Mouse (Mus musculus): Measurements from ENCODE around the gene Aagab. TPM values are rescaled to one million over a fixed set of nuclear protein-coding genes. Genes with fewer than 3 reads are reported as not detected.

Aagab gene
- polyA plus RNA-seq, 1 experiment from 2014 or later = 47.1 TPM

GRCm38 (mm10) chr9:63579644-63580043, 22.8 kb upstream of the Aagab start:
- 69% methylated on average over 5 of the region's 5 CpGs for WGBS

GRCm38 (mm10) chr9:63580046-63580445, 22.4 kb upstream of the Aagab start:
- WGBS = 86% methylated on average over 2 of the region's 2 CpGs

More at GRCm38 (mm10) chr9:63579644-63580043, 22.8 kb upstream of the Aagab start:
- Histone ChIP-seq H3K4me2 (no peak overlapping the region), H3K27ac (no peak overlapping the region), H3K36me3 (ENCODE audit: poor library complexity, severe bottlenecking) (no peaks in the 10 kb centered on the region), H3K9me3 (replicated peaks) (no peaks in the 10 kb centered on the region), H3K9ac (no peak overlapping the region), H3K4me3 (no peak overlapping the region), H3K4me1 (no peaks in the 10 kb centered on the region), H3K27me3 (peaks cover 17% of the 10 kb centered on the region)
- no peak for ATAC-seq

GRCm38 (mm10) chr9:63581778-63582177, 20.7 kb upstream of the Aagab start:
- 83% methylated on average over 4 of the region's 4 CpGs for WGBS
- H3K4me1 ChIP-seq = no peaks in the 10 kb centered on the region
- no peak for ATAC-seq

More at GRCm38 (mm10) chr9:63580046-63580445, 22.4 kb upstream of the Aagab start:
- Histone ChIP-seq H3K27me3 (peaks cover 14% of the 10 kb centered on the region), H3K9me3 (replicated peaks) (no peaks in the 10 kb centered on the region), H3K9ac (no peak overlapping the region), H3K27ac (no peak overlapping the region), H3K4me2 (no peak overlapping the region), H3K4me3 (no peak overlapping the region), H3K36me3 (ENCODE audit: poor library complexity, severe bottlenecking) (no peaks in the 10 kb centered on the region), H3K4me1 (no peaks in the 10 kb centered on the region)
- ATAC-seq = no peak

GRCm38 (mm10) chr9:63585251-63585650, 17.2 kb upstream of the Aagab start:
- Histone ChIP-seq H3K36me3 (ENCODE audit: poor library complexity, severe bottlenecking) (no peaks in the 10 kb centered on the region), H3K9me3 (replicated peaks) (no peaks in the 10 kb centered on the region; the same call in 1 of the 2 replicates), H3K27ac (no peak overlapping the region), H3K4me3 (no peak overlapping the region), H3K27me3 (no peaks in the 10 kb centered on the region), H3K4me1 (no peaks in the 10 kb centered on the region), H3K9ac (no peak overlapping the region), H3K4me2 (no peak overlapping the region)
- 92% methylated on average over 6 of the region's 6 CpGs for WGBS
- no peak for ATAC-seq

More at GRCm38 (mm10) chr9:63581778-63582177, 20.7 kb upstream of the Aagab start:
- H3K36me3 ChIP-seq (ENCODE audit: poor library complexity, severe bottlenecking) = no peaks in the 10 kb centered on the region
- H3K9ac ChIP-seq = no peak overlapping the region
- no peaks in the 10 kb centered on the region; the same call in 1 of the 2 replicates for H3K9me3 ChIP-seq (replicated peaks)
- H3K4me3 ChIP-seq = no peak overlapping the region
- H3K27ac ChIP-seq = no peak overlapping the region
- H3K4me2 ChIP-seq = no peak overlapping the region
- peaks cover 14% of the 10 kb centered on the region for H3K27me3 ChIP-seq

GRCm38 (mm10) chr9:63589209-63589608, 13.3 kb upstream of the Aagab start:
- no peak overlapping the region for H3K4me2 ChIP-seq
- H3K27me3 ChIP-seq = no peaks in the 10 kb centered on the region
- no peaks in the 10 kb centered on the region for H3K36me3 ChIP-seq (ENCODE audit: poor library complexity, severe bottlenecking)
- H3K4me3 ChIP-seq = no peak overlapping the region
- no peak for ATAC-seq
- H3K9ac ChIP-seq = no peak overlapping the region
- H3K4me1 ChIP-seq = no peaks in the 10 kb centered on the region
- H3K27ac ChIP-seq = no peak overlapping the region
- WGBS = 80% methylated on average over 6 of the region's 6 CpGs
- H3K9me3 ChIP-seq (replicated peaks) = no peaks in the 10 kb centered on the region; the same call in 1 of the 2 replicates

- no peak overlapping the region for H3K9ac ChIP-seq
- H3K9me3 ChIP-seq (replicated peaks) = no peaks in the 10 kb centered on the region; the same call in 1 of the 2 replicates
- H3K4me3 ChIP-seq = no peak overlapping the region
- H3K27ac ChIP-seq = no peak overlapping the region
- no peaks in the 10 kb centered on the region for H3K4me1 ChIP-seq
- H3K27me3 ChIP-seq = no peaks in the 10 kb centered on the region
- H3K4me2 ChIP-seq = no peak overlapping the region
- ATAC-seq = no peak
- WGBS = 85% methylated on average over 4 of the region's 4 CpGs
- H3K36me3 ChIP-seq (ENCODE audit: poor library complexity, severe bottlenecking) = no peaks in the 10 kb centered on the region
Observed at GRCm38 (mm10) chr9:63590592-63590991, 11.9 kb upstream of the Aagab start.

GRCm38 (mm10) chr9:63591661-63592256, 10.7 kb upstream of the Aagab start:
- peaks cover 6% of the 10 kb centered on the region; the same call in 1 of the 2 replicates for H3K4me1 ChIP-seq
- no peak overlapping the region for H3K9ac ChIP-seq
- H3K9me3 ChIP-seq (replicated peaks) = no peaks in the 10 kb centered on the region
- H3K36me3 ChIP-seq (ENCODE audit: poor library complexity, severe bottlenecking) = no peaks in the 10 kb centered on the region
- ATAC-seq = no peak
- H3K4me3 ChIP-seq = no peak overlapping the region
- no peaks in the 10 kb centered on the region for H3K27me3 ChIP-seq
- no peak overlapping the region for H3K4me2 ChIP-seq
- H3K27ac ChIP-seq = no peak overlapping the region
- 92% methylated on average over 8 of the region's 8 CpGs for WGBS

GRCm38 (mm10) chr9:63595032-63595431, 7.4 kb upstream of the Aagab start:
- no peak overlapping the region for H3K4me2 ChIP-seq
- no peak overlapping the region for H3K9ac ChIP-seq
- peaks cover 8% of the 10 kb centered on the region; the same call in 1 of the 2 replicates for H3K4me1 ChIP-seq
- H3K4me3 ChIP-seq = no peak overlapping the region
- H3K27me3 ChIP-seq = peaks cover 2% of the 10 kb centered on the region; the same call in 1 of the 2 replicates
- H3K36me3 ChIP-seq (ENCODE audit: poor library complexity, severe bottlenecking) = no peaks in the 10 kb centered on the region
- 81% methylated on average over 1 of the region's 1 CpGs for WGBS
- H3K27ac ChIP-seq = no peak overlapping the region
- no peaks in the 10 kb centered on the region for H3K9me3 ChIP-seq (replicated peaks)
- ATAC-seq = no peak

- no peak overlapping the region for H3K4me3 ChIP-seq
- no peaks in the 10 kb centered on the region for H3K9me3 ChIP-seq (replicated peaks)
- no peak overlapping the region for H3K9ac ChIP-seq
- peaks cover 5% of the 10 kb centered on the region; the same call in 1 of the 2 replicates for H3K27me3 ChIP-seq
- no peak for ATAC-seq
- H3K4me1 ChIP-seq = peaks cover 8% of the 10 kb centered on the region; the same call in 1 of the 2 replicates
- H3K4me2 ChIP-seq = no peak overlapping the region
- WGBS = 78% methylated on average over 8 of the region's 8 CpGs
- H3K27ac ChIP-seq = no peak overlapping the region
- no peaks in the 10 kb centered on the region for H3K36me3 ChIP-seq (ENCODE audit: poor library complexity, severe bottlenecking)
Observed at GRCm38 (mm10) chr9:63595652-63596051, 6.8 kb upstream of the Aagab start.

- H3K4me3 ChIP-seq = no peak overlapping the region
- H3K27me3 ChIP-seq = peaks cover 5% of the 10 kb centered on the region; the same call in 1 of the 2 replicates
- H3K9me3 ChIP-seq (replicated peaks) = no peaks in the 10 kb centered on the region
- peaks cover 8% of the 10 kb centered on the region; the same call in 1 of the 2 replicates for H3K4me1 ChIP-seq
- no peak overlapping the region for H3K27ac ChIP-seq
- no peak overlapping the region for H3K4me2 ChIP-seq
- no peak overlapping the region for H3K9ac ChIP-seq
- WGBS = 72% methylated on average over 9 of the region's 9 CpGs
- H3K36me3 ChIP-seq (ENCODE audit: poor library complexity, severe bottlenecking) = no peaks in the 10 kb centered on the region
- ATAC-seq = no peak
Observed at GRCm38 (mm10) chr9:63596660-63597059, 5.8 kb upstream of the Aagab start.

GRCm38 (mm10) chr9:63603849-63604248, 1.4 kb downstream of the Aagab start:
- Histone ChIP-seq H3K27me3 (peaks cover 5% of the 10 kb centered on the region; the same call in 1 of the 2 replicates), H3K4me3 (no peak overlapping the region), H3K9me3 (replicated peaks) (no peaks in the 10 kb centered on the region), H3K27ac (no peak overlapping the region), H3K36me3 (ENCODE audit: poor library complexity, severe bottlenecking) (no peaks in the 10 kb centered on the region), H3K9ac (no peak overlapping the region), H3K4me2 (peak overlapping the region; percentile 71), H3K4me1 (peaks cover 15% of the 10 kb centered on the region)
- no peak for ATAC-seq
- WGBS = 63% methylated on average over 6 of the region's 6 CpGs

GRCm38 (mm10) chr9:63606594-63606993, 4.1 kb downstream of the Aagab start:
- H3K4me1 ChIP-seq = peaks cover 25% of the 10 kb centered on the region
- no peak overlapping the region for H3K27ac ChIP-seq
- H3K36me3 ChIP-seq (ENCODE audit: poor library complexity, severe bottlenecking) = no peaks in the 10 kb centered on the region
- 74% methylated on average over 2 of the region's 2 CpGs for WGBS
- H3K4me3 ChIP-seq = no peak overlapping the region
- H3K27me3 ChIP-seq = no peaks in the 10 kb centered on the region
- H3K9me3 ChIP-seq (replicated peaks) = no peaks in the 10 kb centered on the region
- no peak for ATAC-seq
- H3K4me2 ChIP-seq = no peak overlapping the region
- no peak overlapping the region for H3K9ac ChIP-seq

- no peak for ATAC-seq
- no peaks in the 10 kb centered on the region for H3K36me3 ChIP-seq (ENCODE audit: poor library complexity, severe bottlenecking)
- H3K9me3 ChIP-seq (replicated peaks) = no peaks in the 10 kb centered on the region
- no peak overlapping the region for H3K27ac ChIP-seq
- H3K4me1 ChIP-seq = peaks cover 31% of the 10 kb centered on the region
- H3K27me3 ChIP-seq = no peaks in the 10 kb centered on the region
- no peak overlapping the region for H3K4me3 ChIP-seq
- WGBS = 66% methylated on average over 6 of the region's 6 CpGs
- H3K4me2 ChIP-seq = no peak overlapping the region
- no peak overlapping the region for H3K9ac ChIP-seq
Observed at GRCm38 (mm10) chr9:63608006-63608405, 5.5 kb downstream of the Aagab start.
